Mouse (Mus musculus): ENCODE measurements at regions not wholly inside any gene's neighbourhood (a gene's known extent, or its start where the extent isn't known, plus 50 kb on each side); places are given as distances from the start of the nearest gene placed in this dataset.

GRCm38 (mm10) chr13:111990913-111991534 is 182.2 kb upstream of the Map3k1 start:
- Histone ChIP-seq H3ac (ENCODE audit: control insufficient read depth, insufficient read length, low read depth) (no peak overlapping the region), H3K36me3 (ENCODE audit: control insufficient read depth, insufficient read depth) (no peaks in the 10 kb centered on the region), H3K79me2 (ENCODE audit: control insufficient read depth, insufficient read depth) (no peaks in the 10 kb centered on the region), H3K4me3 (ENCODE audit: insufficient read depth, poor library complexity, severe bottlenecking) (no peak overlapping the region), H3K79me3 (ENCODE audit: low read depth) (no peaks in the 10 kb centered on the region), H3K27me3 (ENCODE audit: control insufficient read depth, insufficient read depth, insufficient read length) (no peaks in the 10 kb centered on the region)
- TF ChIP-seq CEBPB (IDR thresholded peaks at IDR 0.05; ENCODE audit: low read depth) (no peak), MYOD1 (IDR thresholded peaks at IDR 0.05; ENCODE audit: control insufficient read depth, insufficient read length, low read depth) (no peak), MYOG (IDR thresholded peaks at IDR 0.05; ENCODE audit: control insufficient read depth, extremely low read depth, insufficient read length) (no peak), MAX (IDR thresholded peaks at IDR 0.05) (no peak), FOSL1 (IDR thresholded peaks at IDR 0.05; ENCODE audit: insufficient read depth, low read length, poor library complexity, severe bottlenecking) (no peak), CTCF (IDR thresholded peaks at IDR 0.05; ENCODE audit: control insufficient read depth, insufficient read depth, insufficient read length) (no peak), USF1 (IDR thresholded peaks at IDR 0.05; ENCODE audit: low read depth) (no peak)

GRCm38 (mm10) chr13:111992075-111992847 is 183.5 kb upstream of the Map3k1 start:
- H3K79me3 ChIP-seq (ENCODE audit: low read depth) = no peaks in the 10 kb centered on the region
- no peaks in the 10 kb centered on the region for H3K27me3 ChIP-seq (ENCODE audit: control insufficient read depth, insufficient read depth, insufficient read length)
- TF ChIP-seq CTCF (IDR thresholded peaks at IDR 0.05; ENCODE audit: control insufficient read depth, insufficient read depth, insufficient read length) (no peak), FOSL1 (IDR thresholded peaks at IDR 0.05; ENCODE audit: insufficient read depth, low read length, poor library complexity, severe bottlenecking) (no peak), MAX (IDR thresholded peaks at IDR 0.05) (no peak), MYOD1 (IDR thresholded peaks at IDR 0.05; ENCODE audit: control insufficient read depth, insufficient read length, low read depth) (no peak), USF1 (IDR thresholded peaks at IDR 0.05; ENCODE audit: low read depth) (no peak), CEBPB (IDR thresholded peaks at IDR 0.05; ENCODE audit: low read depth) (no peak), MYOG (IDR thresholded peaks at IDR 0.05; ENCODE audit: control insufficient read depth, extremely low read depth, insufficient read length) (no peak)
- no peak overlapping the region for H3K4me3 ChIP-seq (ENCODE audit: insufficient read depth, poor library complexity, severe bottlenecking)
- H3ac ChIP-seq (ENCODE audit: control insufficient read depth, insufficient read length, low read depth) = no peak overlapping the region
- no peaks in the 10 kb centered on the region for H3K36me3 ChIP-seq (ENCODE audit: control insufficient read depth, insufficient read depth)
- no peaks in the 10 kb centered on the region for H3K79me2 ChIP-seq (ENCODE audit: control insufficient read depth, insufficient read depth)

- H3K79me2 ChIP-seq (ENCODE audit: control insufficient read depth, insufficient read depth) = no peaks in the 10 kb centered on the region
- H3ac ChIP-seq (ENCODE audit: control insufficient read depth, insufficient read length, low read depth) = no peak overlapping the region
- TF ChIP-seq CTCF (IDR thresholded peaks at IDR 0.05; ENCODE audit: control insufficient read depth, insufficient read depth, insufficient read length) (no peak), MAX (IDR thresholded peaks at IDR 0.05) (no peak), MYOG (IDR thresholded peaks at IDR 0.05; ENCODE audit: control insufficient read depth, extremely low read depth, insufficient read length) (no peak), FOSL1 (IDR thresholded peaks at IDR 0.05; ENCODE audit: insufficient read depth, low read length, poor library complexity, severe bottlenecking) (no peak), USF1 (IDR thresholded peaks at IDR 0.05; ENCODE audit: low read depth) (no peak), CEBPB (IDR thresholded peaks at IDR 0.05; ENCODE audit: low read depth) (no peak), MYOD1 (IDR thresholded peaks at IDR 0.05; ENCODE audit: control insufficient read depth, insufficient read length, low read depth) (no peak)
- H3K36me3 ChIP-seq (ENCODE audit: control insufficient read depth, insufficient read depth) = no peaks in the 10 kb centered on the region
- H3K27me3 ChIP-seq (ENCODE audit: control insufficient read depth, insufficient read depth, insufficient read length) = no peaks in the 10 kb centered on the region
- H3K79me3 ChIP-seq (ENCODE audit: low read depth) = no peaks in the 10 kb centered on the region
- H3K4me3 ChIP-seq (ENCODE audit: insufficient read depth, poor library complexity, severe bottlenecking) = no peak overlapping the region
Measured at GRCm38 (mm10) chr13:111994862-111995490, 186.2 kb upstream of the Map3k1 start.

DNA sequence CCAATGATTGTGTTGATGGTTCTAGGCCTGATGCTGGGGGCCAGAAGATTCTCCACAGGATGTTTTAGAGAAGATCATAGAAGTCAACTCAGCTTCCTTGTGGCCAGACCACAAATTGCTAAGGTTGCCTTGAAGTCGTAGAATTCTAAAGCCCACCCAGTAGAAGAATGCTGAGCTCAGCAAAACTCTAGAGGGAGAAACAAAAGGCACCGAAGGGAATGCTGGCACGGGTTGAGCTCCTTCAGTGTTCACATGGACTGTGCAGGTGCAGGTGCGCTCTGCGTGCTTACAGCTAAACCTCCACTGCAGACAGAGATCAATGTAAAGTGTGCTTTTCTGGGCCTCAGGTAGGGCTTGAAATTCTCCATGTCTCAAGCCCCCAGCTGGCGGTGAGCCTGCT is 186.9 kb upstream of the Map3k1 start:
- no peaks in the 10 kb centered on the region for H3K27me3 ChIP-seq (ENCODE audit: control insufficient read depth, insufficient read depth, insufficient read length)
- no peaks in the 10 kb centered on the region for H3K36me3 ChIP-seq (ENCODE audit: control insufficient read depth, insufficient read depth)
- H3ac ChIP-seq (ENCODE audit: control insufficient read depth, insufficient read length, low read depth) = no peak overlapping the region
- H3K79me2 ChIP-seq (ENCODE audit: control insufficient read depth, insufficient read depth) = no peaks in the 10 kb centered on the region
- TF ChIP-seq FOSL1 (IDR thresholded peaks at IDR 0.05; ENCODE audit: insufficient read depth, low read length, poor library complexity, severe bottlenecking) (no peak), MYOD1 (IDR thresholded peaks at IDR 0.05; ENCODE audit: control insufficient read depth, insufficient read length, low read depth) (no peak), CEBPB (IDR thresholded peaks at IDR 0.05; ENCODE audit: low read depth) (no peak), CTCF (IDR thresholded peaks at IDR 0.05; ENCODE audit: control insufficient read depth, insufficient read depth, insufficient read length) (no peak), MYOG (IDR thresholded peaks at IDR 0.05; ENCODE audit: control insufficient read depth, extremely low read depth, insufficient read length) (no peak), MAX (IDR thresholded peaks at IDR 0.05) (no peak), USF1 (IDR thresholded peaks at IDR 0.05; ENCODE audit: low read depth) (no peak)
- H3K4me3 ChIP-seq (ENCODE audit: insufficient read depth, poor library complexity, severe bottlenecking) = no peak overlapping the region
- H3K79me3 ChIP-seq (ENCODE audit: low read depth) = no peaks in the 10 kb centered on the region

GRCm38 (mm10) chr13:111996910-111997309 is 188.1 kb upstream of the Map3k1 start:
- H3K79me3 ChIP-seq (ENCODE audit: low read depth) = no peaks in the 10 kb centered on the region
- no peaks in the 10 kb centered on the region for H3K27me3 ChIP-seq (ENCODE audit: control insufficient read depth, insufficient read depth, insufficient read length)
- no peaks in the 10 kb centered on the region for H3K36me3 ChIP-seq (ENCODE audit: control insufficient read depth, insufficient read depth)
- TF ChIP-seq USF1 (IDR thresholded peaks at IDR 0.05; ENCODE audit: low read depth) (no peak), MYOD1 (IDR thresholded peaks at IDR 0.05; ENCODE audit: control insufficient read depth, insufficient read length, low read depth) (no peak), MYOG (IDR thresholded peaks at IDR 0.05; ENCODE audit: control insufficient read depth, extremely low read depth, insufficient read length) (no peak), CTCF (IDR thresholded peaks at IDR 0.05; ENCODE audit: control insufficient read depth, insufficient read depth, insufficient read length) (no peak), CEBPB (IDR thresholded peaks at IDR 0.05; ENCODE audit: low read depth) (no peak), MAX (IDR thresholded peaks at IDR 0.05) (no peak), FOSL1 (IDR thresholded peaks at IDR 0.05; ENCODE audit: insufficient read depth, low read length, poor library complexity, severe bottlenecking) (no peak)
- H3ac ChIP-seq (ENCODE audit: control insufficient read depth, insufficient read length, low read depth) = no peak overlapping the region
- H3K79me2 ChIP-seq (ENCODE audit: control insufficient read depth, insufficient read depth) = no peaks in the 10 kb centered on the region
- no peak overlapping the region for H3K4me3 ChIP-seq (ENCODE audit: insufficient read depth, poor library complexity, severe bottlenecking)
